Mouse (Mus musculus): Measurements from ENCODE around the gene Acaa1a. TPM values are rescaled to one million over a fixed set of nuclear protein-coding genes. Genes with fewer than 3 reads are reported as not detected.

Gene Acaa1a
- polyA plus RNA-seq, 1 experiment from 2014 or later, result 99.2 TPM

DNA sequence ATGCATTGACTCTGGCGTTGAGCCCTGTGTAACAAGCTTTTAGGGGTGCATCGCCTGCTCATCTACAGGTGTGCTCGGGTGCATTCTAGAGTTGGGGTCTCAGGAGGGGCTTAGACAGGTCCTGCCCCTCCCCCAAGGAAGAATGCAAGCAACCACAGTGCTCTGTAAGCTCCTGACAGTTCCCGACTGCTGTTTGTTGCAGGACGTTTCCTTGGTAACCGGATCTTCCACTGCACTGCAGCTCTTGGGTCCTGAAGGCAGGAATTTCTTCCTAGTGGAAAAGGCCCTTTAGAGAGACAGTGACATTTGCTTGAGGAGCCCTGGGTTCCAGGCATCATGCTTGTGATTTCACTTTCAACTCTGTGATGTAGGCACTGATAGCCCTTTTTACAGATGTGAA lies 43.1 kb downstream of the Acaa1a start:
- CTCF ChIA-PET, result interaction anchor here (1.1 kb wide), 1 partner anchor 11 kb away, joined by 3 read pairs; no protein-coding TSS in a partner anchor

DNA sequence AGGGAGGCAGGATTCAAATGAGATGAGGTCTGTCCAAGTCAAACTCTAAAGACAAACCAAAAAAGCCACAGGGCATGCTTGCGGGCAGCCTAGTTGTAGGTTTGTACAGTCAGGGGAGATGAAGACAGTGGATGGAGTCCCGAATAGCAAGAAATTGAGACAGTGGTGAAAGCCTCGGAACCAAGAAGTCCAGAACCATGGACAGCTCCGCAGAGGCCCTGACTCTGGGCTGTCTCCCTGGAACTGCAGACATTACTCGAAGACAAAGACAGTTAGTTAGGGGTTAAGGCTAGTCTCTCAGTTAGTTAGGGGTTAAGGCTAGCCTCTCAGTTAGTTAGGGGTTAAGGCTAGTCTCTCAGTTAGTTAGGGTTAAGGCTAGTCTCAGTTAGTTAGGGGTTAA lies 49.5 kb downstream of the Acaa1a start:
- ChIA-PET POLR2A (no interaction called here), CTCF (no interaction called here)
- H3K27me3 ChIP-seq, result no peaks in the 10 kb centered on the region
- in situ Hi-C loops (cut with MboI; ENCODE audit: low pct_unique_long_range_greater_than_20kb), result no loop called here
- ATAC-seq (no peak), DNase-seq (ENCODE audit: low read depth, low spot score) (no peak)
- TF ChIP-seq CTCF (IDR thresholded peaks at IDR 0.05), result no peak

More for the DNA sequence above, 43.1 kb downstream of the Acaa1a start:
- H3K27me3 ChIP-seq, result no peaks in the 10 kb centered on the region
- in situ Hi-C loops (cut with MboI; ENCODE audit: low pct_unique_long_range_greater_than_20kb), result no loop called here
- TF ChIP-seq CTCF (IDR thresholded peaks at IDR 0.05), result no peak
- POLR2A ChIA-PET, result no interaction called here
- DNase-seq (ENCODE audit: low read depth, low spot score) (no peak), ATAC-seq (no peak)

DNA sequence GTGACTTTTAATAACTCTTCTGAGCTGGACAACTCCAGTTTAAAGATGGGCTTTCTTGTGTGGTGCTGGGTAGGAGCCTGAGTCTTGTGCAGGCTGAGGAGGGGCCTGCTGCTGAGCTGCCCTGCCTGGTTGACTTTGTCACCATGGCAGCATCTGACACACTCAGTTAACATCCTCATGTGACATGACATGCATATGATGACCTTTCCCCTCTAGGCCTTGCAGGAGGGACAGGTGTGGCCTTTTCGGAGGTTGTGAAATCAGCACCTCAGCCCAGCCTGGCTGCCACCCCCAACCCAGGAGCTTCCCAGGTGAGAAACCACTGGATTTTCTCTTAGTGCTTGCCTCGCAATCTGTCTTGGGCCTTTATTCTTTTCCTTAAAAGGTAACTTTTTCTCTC lies 50.7 kb downstream of the Acaa1a start:
- H3K27me3 ChIP-seq, result no peaks in the 10 kb centered on the region
- TF ChIP-seq CTCF (IDR thresholded peaks at IDR 0.05), result no peak
- DNase-seq (ENCODE audit: low read depth, low spot score) (no peak), ATAC-seq (no peak)
- POLR2A ChIA-PET, result no interaction called here
- in situ Hi-C loops (cut with MboI; ENCODE audit: low pct_unique_long_range_greater_than_20kb), result no loop called here
- CTCF ChIA-PET, result interaction anchor here (0.8 kb wide), 1 partner anchor 29 kb away, joined by 3 read pairs; no protein-coding TSS in a partner anchor

DNA sequence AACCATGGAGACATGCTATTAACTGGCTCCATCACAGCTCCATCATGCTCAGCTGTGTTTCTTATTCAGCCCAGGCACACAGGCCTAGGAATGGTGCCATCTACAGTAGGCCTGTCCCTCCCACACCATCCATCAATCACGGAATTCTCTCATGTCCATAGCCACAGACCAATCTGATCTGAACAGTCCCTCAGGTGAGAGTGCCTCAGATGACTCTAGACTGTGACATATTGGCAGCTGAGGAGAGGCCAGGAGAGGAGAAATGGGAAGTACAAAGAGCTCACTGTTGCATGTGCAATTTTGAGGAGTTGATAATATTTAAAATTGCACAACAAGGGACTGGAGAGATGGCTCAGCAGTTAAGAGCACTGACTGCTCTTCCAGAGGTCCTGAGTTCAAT lies 55.3 kb downstream of the Acaa1a start:
- POLR2A ChIA-PET, result no interaction called here
- no peak for TF ChIP-seq CTCF (IDR thresholded peaks at IDR 0.05)
- in situ Hi-C loops (cut with MboI; ENCODE audit: low pct_unique_long_range_greater_than_20kb), result no loop called here
- no peaks in the 10 kb centered on the region for H3K27me3 ChIP-seq
- ATAC-seq (no peak), DNase-seq (ENCODE audit: low read depth, low spot score) (no peak)
- CTCF ChIA-PET, result interaction anchor here (1.3 kb wide), 1 partner anchor 12 kb away, joined by 3 read pairs; no protein-coding TSS in a partner anchor

Other genes with a start within 250 kb of the Acaa1a start
- 57.9 TPM for gene Plcd1, start 246.2 kb upstream of the Acaa1a start, polyA plus RNA-seq (2021)
- gene Dlec1, start 237.2 kb upstream of the Acaa1a start, polyA plus RNA-seq (2021), result 8.7 TPM
- 7.9 TPM for gene Acaa1b, start 182.6 kb upstream of the Acaa1a start, polyA plus RNA-seq (2021)
- not detected for gene Gm47289, start 180.5 kb upstream of the Acaa1a start, polyA plus RNA-seq (2021)
- gene Slc22a13, start 130.6 kb upstream of the Acaa1a start, polyA plus RNA-seq (2021), result 0.09 TPM
- gene Oxsr1, start 17.2 kb upstream of the Acaa1a start, polyA plus RNA-seq (2021), result 41.7 TPM
- 29.2 TPM for gene Myd88, start 1.7 kb downstream of the Acaa1a start, polyA plus RNA-seq (2021)
- gene Xylb, start 17.7 kb downstream of the Acaa1a start, polyA plus RNA-seq (2021), result 5.1 TPM
- gene Slc22a14, start 25.9 kb downstream of the Acaa1a start, polyA plus RNA-seq (2021), result 0.26 TPM
- gene Acvr2b, start 62.4 kb downstream of the Acaa1a start, polyA plus RNA-seq (2021), result 4.0 TPM
- 5.7 TPM for gene Exog, start 105.3 kb downstream of the Acaa1a start, polyA plus RNA-seq (2021)
- 11.9 TPM for gene Scn5a, start 239.3 kb downstream of the Acaa1a start, polyA plus RNA-seq (2021)